Mouse (Mus musculus) lung, postnatal 0 days (tissue): ENCODE measurements at regions not wholly inside any gene's neighbourhood (a gene's known extent, or its start where the extent isn't known, plus 50 kb on each side); places are given as distances from the start of the nearest gene placed in this dataset.

Experiments used
- CTCF ChIP-seq: IDR thresholded peaks from 2 replicates; pipeline ENCODE4 v1.5.1; 2016; ENCODE audit warnings: antibody characterized with exemption, mild to moderate bottlenecking
- EP300 ChIP-seq: IDR thresholded peaks from 2 replicates; pipeline ENCODE4 v1.6.1; 2016; ENCODE audit warnings: antibody characterized with exemption, mild to moderate bottlenecking, control low read depth

DNA sequence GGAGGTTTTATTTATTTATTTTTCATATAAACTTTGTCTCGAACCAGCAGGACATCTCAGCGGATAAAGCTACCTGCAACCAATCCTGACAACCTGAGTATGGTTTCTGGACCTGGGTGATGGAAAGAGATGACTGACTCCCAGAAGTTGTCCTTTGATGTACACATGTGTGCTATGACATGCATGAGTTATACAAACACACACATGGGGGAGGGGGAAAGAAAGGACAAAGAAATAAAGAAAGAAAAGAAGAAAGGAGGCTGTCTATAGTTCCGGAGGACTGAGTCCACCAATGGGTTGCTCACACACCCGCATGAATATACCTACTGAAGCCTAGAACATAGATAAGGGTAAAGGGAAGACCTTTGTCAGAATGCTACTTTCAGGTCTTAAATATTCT, 295.0 kb downstream of the Etaa1 start:
- TF ChIP-seq CTCF (no peak), EP300 (no peak)
